Mouse (Mus musculus): ENCODE measurements around the gene Gm10073. TPM values are rescaled to one million over a fixed set of nuclear protein-coding genes. Genes with fewer than 3 reads are reported as not detected.
A peak's percentile ranks its signal among the peaks of the same experiment; 100 is the strongest.

Gm10073 gene
- polyA plus RNA-seq, 1 experiment from 2014 or later, result 7.3 TPM

GRCm38 (mm10) chr8:106569006-106569405 lies 4.3 kb downstream of the Gm10073 start:
- Histone ChIP-seq H3K4me2 (ENCODE audit: low read depth, low read length) (no peak overlapping the region), H3K4me1 (ENCODE audit: insufficient read depth) (peaks cover 9% of the 10 kb centered on the region; the same call in 1 of the 2 replicates), H3K9me3 (ENCODE audit: low read length) (no peaks in the 10 kb centered on the region), H3K27ac (ENCODE audit: low read depth) (no peak overlapping the region), H3K4me3 (ENCODE audit: low read depth, low read length) (no peak overlapping the region), H3K9ac (replicated peaks) (no peak overlapping the region), H3K27me3 (ENCODE audit: insufficient read depth, low read length) (no peaks in the 10 kb centered on the region), H3K36me3 (replicated peaks; ENCODE audit: insufficient read depth, low read length) (no peaks in the 10 kb centered on the region)
- TF ChIP-seq CTCF (IDR thresholded peaks at IDR 0.05; ENCODE audit: low read depth), result no peak
- TF ChIP-seq EP300 (IDR thresholded peaks at IDR 0.05; ENCODE audit: low read depth), result no peak
- 74% methylated on average over 7 of the region's 7 CpGs for WGBS (ENCODE audit: insufficient replicate concordance)
- DNase-seq (no peak), ATAC-seq (no peak)

GRCm38 (mm10) chr8:106563691-106564182 lies 9.5 kb downstream of the Gm10073 start:
- ATAC-seq, result no peak; the same call in 1 of the 2 replicates
- DNase-seq, result no peak

GRCm38 (mm10) chr8:106561097-106561865 lies 12.0 kb downstream of the Gm10073 start:
- 23% methylated on average over 21 of the region's 21 CpGs for WGBS (ENCODE audit: insufficient replicate concordance)
- H3K27ac ChIP-seq (ENCODE audit: low read depth), result no peak overlapping the region

More at GRCm38 (mm10) chr8:106563691-106564182, 9.5 kb downstream of the Gm10073 start:
- no peak overlapping the region for H3K4me3 ChIP-seq (ENCODE audit: low read depth, low read length)
- no peak for TF ChIP-seq CTCF (IDR thresholded peaks at IDR 0.05; ENCODE audit: low read depth)
- TF ChIP-seq EP300 (IDR thresholded peaks at IDR 0.05; ENCODE audit: low read depth), result no peak
- WGBS (ENCODE audit: insufficient replicate concordance), result 76% methylated on average over 3 of the region's 3 CpGs
- H3K36me3 ChIP-seq (replicated peaks; ENCODE audit: insufficient read depth, low read length), result no peaks in the 10 kb centered on the region
- no peak overlapping the region for H3K27ac ChIP-seq (ENCODE audit: low read depth)
- H3K4me1 ChIP-seq (ENCODE audit: insufficient read depth), result peaks cover 15% of the 10 kb centered on the region
- no peaks in the 10 kb centered on the region for H3K27me3 ChIP-seq (ENCODE audit: insufficient read depth, low read length)
- no peak overlapping the region for H3K9ac ChIP-seq (replicated peaks)
- no peak overlapping the region for H3K4me2 ChIP-seq (ENCODE audit: low read depth, low read length)
- no peaks in the 10 kb centered on the region for H3K9me3 ChIP-seq (ENCODE audit: low read length)

GRCm38 (mm10) chr8:106559844-106560243 lies 13.4 kb downstream of the Gm10073 start:
- Histone ChIP-seq H3K27ac (ENCODE audit: low read depth) (no peak overlapping the region), H3K27me3 (ENCODE audit: insufficient read depth, low read length) (no peaks in the 10 kb centered on the region), H3K9ac (replicated peaks) (no peak overlapping the region), H3K4me2 (ENCODE audit: low read depth, low read length) (no peak overlapping the region), H3K4me1 (ENCODE audit: insufficient read depth) (peaks cover 15% of the 10 kb centered on the region), H3K4me3 (ENCODE audit: low read depth, low read length) (no peak overlapping the region), H3K36me3 (replicated peaks; ENCODE audit: insufficient read depth, low read length) (no peaks in the 10 kb centered on the region), H3K9me3 (ENCODE audit: low read length) (peaks cover 3% of the 10 kb centered on the region; the same call in 1 of the 2 replicates)
- DNase-seq (peak; percentile 26), ATAC-seq (peak; percentile 62)
- 25% methylated on average over 9 of the region's 9 CpGs for WGBS (ENCODE audit: insufficient replicate concordance)
- TF ChIP-seq CTCF (IDR thresholded peaks at IDR 0.05; ENCODE audit: low read depth), result no peak
- TF ChIP-seq EP300 (IDR thresholded peaks at IDR 0.05; ENCODE audit: low read depth), result no peak

More at GRCm38 (mm10) chr8:106561097-106561865, 12.0 kb downstream of the Gm10073 start:
- DNase-seq (peak; percentile 76), ATAC-seq (peak; percentile 65)
- Histone ChIP-seq H3K4me3 (ENCODE audit: low read depth, low read length) (no peak overlapping the region), H3K4me2 (ENCODE audit: low read depth, low read length) (peak overlapping the region; percentile 11; the same call in 1 of the 2 replicates), H3K27me3 (ENCODE audit: insufficient read depth, low read length) (no peaks in the 10 kb centered on the region), H3K9me3 (ENCODE audit: low read length) (peaks cover 3% of the 10 kb centered on the region; the same call in 1 of the 2 replicates), H3K9ac (replicated peaks) (no peak overlapping the region), H3K36me3 (replicated peaks; ENCODE audit: insufficient read depth, low read length) (no peaks in the 10 kb centered on the region), H3K4me1 (ENCODE audit: insufficient read depth) (peaks cover 15% of the 10 kb centered on the region)
- TF ChIP-seq CTCF (IDR thresholded peaks at IDR 0.05; ENCODE audit: low read depth) (peak; percentile 90), EP300 (IDR thresholded peaks at IDR 0.05; ENCODE audit: low read depth) (no peak)

- TF ChIP-seq EP300 (IDR thresholded peaks at IDR 0.05; ENCODE audit: low read depth) (no peak), CTCF (IDR thresholded peaks at IDR 0.05; ENCODE audit: low read depth) (no peak)
- no peak overlapping the region for H3K4me3 ChIP-seq (ENCODE audit: low read depth, low read length)
- ATAC-seq, result no peak
- WGBS (ENCODE audit: insufficient replicate concordance), result 38% methylated on average over 6 of the region's 7 CpGs
- H3K9me3 ChIP-seq (ENCODE audit: low read length), result peaks cover 3% of the 10 kb centered on the region; the same call in 1 of the 2 replicates
- H3K9ac ChIP-seq (replicated peaks), result no peak overlapping the region
- no peaks in the 10 kb centered on the region for H3K36me3 ChIP-seq (replicated peaks; ENCODE audit: insufficient read depth, low read length)
- DNase-seq, result no peak
- H3K27me3 ChIP-seq (ENCODE audit: insufficient read depth, low read length), result no peaks in the 10 kb centered on the region
- H3K4me1 ChIP-seq (ENCODE audit: insufficient read depth), result peaks cover 12% of the 10 kb centered on the region
- no peak overlapping the region for H3K27ac ChIP-seq (ENCODE audit: low read depth)
- no peak overlapping the region for H3K4me2 ChIP-seq (ENCODE audit: low read depth, low read length)
Observed at GRCm38 (mm10) chr8:106556068-106556645, 17.1 kb downstream of the Gm10073 start.

GRCm38 (mm10) chr8:106554011-106554410 lies 19.2 kb downstream of the Gm10073 start:
- Histone ChIP-seq H3K4me3 (ENCODE audit: low read depth, low read length) (no peak overlapping the region), H3K4me1 (ENCODE audit: insufficient read depth) (no peaks in the 10 kb centered on the region), H3K9ac (replicated peaks) (no peak overlapping the region), H3K36me3 (replicated peaks; ENCODE audit: insufficient read depth, low read length) (no peaks in the 10 kb centered on the region), H3K27ac (ENCODE audit: low read depth) (no peak overlapping the region), H3K27me3 (ENCODE audit: insufficient read depth, low read length) (no peaks in the 10 kb centered on the region), H3K9me3 (ENCODE audit: low read length) (peaks cover 3% of the 10 kb centered on the region; the same call in 1 of the 2 replicates), H3K4me2 (ENCODE audit: low read depth, low read length) (no peak overlapping the region)
- ATAC-seq, result no peak
- TF ChIP-seq CTCF (IDR thresholded peaks at IDR 0.05; ENCODE audit: low read depth) (peak; percentile 25; the same call in 1 of the 2 replicates), EP300 (IDR thresholded peaks at IDR 0.05; ENCODE audit: low read depth) (no peak)
- 92% methylated on average over 5 of the region's 5 CpGs for WGBS (ENCODE audit: insufficient replicate concordance)
- DNase-seq, result no peak
